Mouse (Mus musculus) spleen, adult 2 months (tissue): Measurements from ENCODE around the gene Wnk2. TPM values are rescaled to one million over a fixed set of nuclear protein-coding genes. Genes with fewer than 3 reads are reported as not detected.

Experiments
- DNase-seq, 2 experiments: peaks; one replicate each; pipeline versions ENCODE4 v3.0.0 to v3.0.0-alpha.2; 2012 to 2021; ENCODE audit warnings: low spot score in 2 of 2, low read depth in 1 of 2
- H3K27ac ChIP-seq: fragments of 200-500 bp; 2 replicates; pipeline ENCODE4 v1.5.1; 2012; ENCODE audit warnings: low read length, inconsistent platforms; ENCODE audit not compliant: insufficient read depth
- H3K27me3 ChIP-seq: fragments of 200-500 bp; 2 replicates; pipeline ENCODE4 v1.6.1; 2012; ENCODE audit warnings: mild to moderate bottlenecking, moderate library complexity, low read length, inconsistent platforms; ENCODE audit not compliant: control insufficient read depth, insufficient read depth
- H3K36me3 ChIP-seq: fragments of 200-500 bp; 2 replicates; pipeline ENCODE4 v1.6.1; 2012; ENCODE audit warnings: mild to moderate bottlenecking, low read length, inconsistent platforms; ENCODE audit not compliant: control insufficient read depth, insufficient read depth
- H3K4me1 ChIP-seq: fragments of 200-500 bp; 2 replicates; pipeline ENCODE4 v1.6.1; 2011; ENCODE audit warnings: inconsistent platforms; ENCODE audit not compliant: control insufficient read depth, insufficient read depth, insufficient read length
- H3K4me3 ChIP-seq: fragments of 200-500 bp; 2 replicates; pipeline ENCODE4 v1.5.1; 2011; ENCODE audit warnings: mild to moderate bottlenecking, inconsistent platforms; ENCODE audit not compliant: insufficient read depth, insufficient read length; ENCODE audit errors: extremely low read depth
- CTCF ChIP-seq: fragments of 200-500 bp; IDR thresholded peaks from 2 replicates; pipeline ENCODE4 v1.5.1; 2011; ENCODE audit warnings: mild to moderate bottlenecking, inconsistent platforms; ENCODE audit not compliant: insufficient read depth, insufficient read length, insufficient replicate concordance; ENCODE audit errors: extremely low read depth
- POLR2A ChIP-seq: fragments of 200-500 bp; IDR thresholded peaks from 2 replicates; pipeline ENCODE4 v1.6.1; 2011; ENCODE audit warnings: low read depth, low read length, inconsistent platforms
- WGBS: fragments of 180-500 bp; shearing (Covaris S2); methylation state at CpG from one replicate; pipeline ENCODE4 v1.1.7; 2018; 5-methylcytosine and 5-hydroxymethylcytosine counted together
- polyA plus RNA-seq: library from polyadenylated mRNA; depleted of rRNA; stranded (reverse); fragments of >200 nt; gene quantifications from 2 replicates; pipeline ENCODE4 v1.2.3, GENCODE M21; 2012

Wnk2 gene
- polyA plus RNA-seq, 1 experiment, result 0.62 TPM

GRCm38 (mm10) chr13:49117563-49117962 lies 30.3 kb downstream of the Wnk2 start:
- 83% methylated on average over 8 of the region's 8 CpGs for WGBS
- no peaks in the 10 kb centered on the region for H3K36me3 ChIP-seq
- no peak for DNase-seq

GRCm38 (mm10) chr13:49114921-49115320 lies 32.9 kb downstream of the Wnk2 start:
- Histone ChIP-seq H3K27me3 (no peaks in the 10 kb centered on the region), H3K4me3 (no peak overlapping the region), H3K36me3 (no peaks in the 10 kb centered on the region), H3K27ac (no peak overlapping the region), H3K4me1 (no peaks in the 10 kb centered on the region)
- WGBS, result 91% methylated on average over 14 of the region's 14 CpGs
- DNase-seq, result no peak
- TF ChIP-seq CTCF, result no peak
- TF ChIP-seq POLR2A, result no peak

More at GRCm38 (mm10) chr13:49117563-49117962, 30.3 kb downstream of the Wnk2 start:
- no peak for TF ChIP-seq POLR2A
- no peak for TF ChIP-seq CTCF
- no peaks in the 10 kb centered on the region for H3K27me3 ChIP-seq
- no peaks in the 10 kb centered on the region for H3K4me1 ChIP-seq
- no peak overlapping the region for H3K27ac ChIP-seq
- H3K4me3 ChIP-seq, result no peak overlapping the region

GRCm38 (mm10) chr13:49114116-49114515 lies 33.7 kb downstream of the Wnk2 start:
- TF ChIP-seq POLR2A, result no peak
- TF ChIP-seq CTCF, result no peak
- DNase-seq, result no peak
- H3K27me3 ChIP-seq, result no peaks in the 10 kb centered on the region
- H3K4me1 ChIP-seq, result no peaks in the 10 kb centered on the region; the same call in 1 of the 2 replicates
- H3K4me3 ChIP-seq, result no peak overlapping the region
- WGBS, result 72% methylated on average over 4 of the region's 4 CpGs
- H3K36me3 ChIP-seq, result no peaks in the 10 kb centered on the region
- no peak overlapping the region for H3K27ac ChIP-seq

- Histone ChIP-seq H3K27ac (no peak overlapping the region), H3K4me1 (no peaks in the 10 kb centered on the region; the same call in 1 of the 2 replicates), H3K27me3 (no peaks in the 10 kb centered on the region), H3K36me3 (no peaks in the 10 kb centered on the region), H3K4me3 (no peak overlapping the region)
- DNase-seq, result no peak
- WGBS, result 80% methylated on average over 4 of the region's 4 CpGs
- TF ChIP-seq POLR2A (no peak), CTCF (no peak)
Observed at GRCm38 (mm10) chr13:49113345-49113744, 34.5 kb downstream of the Wnk2 start.

- TF ChIP-seq CTCF (no peak), POLR2A (no peak)
- Histone ChIP-seq H3K27me3 (no peaks in the 10 kb centered on the region), H3K4me1 (no peaks in the 10 kb centered on the region; the same call in 1 of the 2 replicates), H3K4me3 (no peak overlapping the region), H3K36me3 (no peaks in the 10 kb centered on the region), H3K27ac (no peak overlapping the region)
- DNase-seq, result no peak
- 85% methylated on average over 8 of the region's 8 CpGs for WGBS
Observed at GRCm38 (mm10) chr13:49112652-49113051, 35.2 kb downstream of the Wnk2 start.

- Histone ChIP-seq H3K4me3 (no peak overlapping the region), H3K27me3 (no peaks in the 10 kb centered on the region), H3K36me3 (no peaks in the 10 kb centered on the region), H3K4me1 (no peaks in the 10 kb centered on the region; the same call in 1 of the 2 replicates), H3K27ac (no peak overlapping the region)
- TF ChIP-seq CTCF, result no peak
- DNase-seq, result no peak
- 30% methylated on average over 3 of the region's 3 CpGs for WGBS
Observed at GRCm38 (mm10) chr13:49109665-49110064, 38.1 kb downstream of the Wnk2 start.

- Histone ChIP-seq H3K27ac (no peak overlapping the region), H3K36me3 (no peaks in the 10 kb centered on the region), H3K4me3 (no peak overlapping the region), H3K4me1 (no peaks in the 10 kb centered on the region; the same call in 1 of the 2 replicates), H3K27me3 (no peaks in the 10 kb centered on the region)
- no peak for DNase-seq
- WGBS, result 16% methylated on average over 8 of the region's 8 CpGs
- TF ChIP-seq POLR2A, result no peak
- TF ChIP-seq CTCF, result no peak
Observed at GRCm38 (mm10) chr13:49108119-49108846, 39.5 kb downstream of the Wnk2 start.
